8 mouse cellular contexts compared by ENCODE assay signal in genomic region chr1:121567521-121568489, GRCm38 (mm10). TPM values are rescaled to one million over a fixed set of nuclear protein-coding genes. Genes with fewer than 3 reads are reported as not detected.
DNase-seq lines count a peak whose midpoint lies in the region; ATAC-seq and TF ChIP-seq lines count a peak whose summit lies in the region.

TSS of gene Ddx18 (minus strand) at chr1:121567989.

- peaks cover 5% of the 10 kb centered on the region for H3K27me3 ChIP-seq in Patski
- no peaks in the 10 kb centered on the region for H3K27me3 ChIP-seq in hindbrain, embryonic 13.5 days

- WGBS in hindbrain, embryonic 13.5 days, result 6% methylated on average over 53 of the region's 53 CpGs

- in situ Hi-C loops in Patski (cut with MboI; ENCODE audit: low pct_unique_long_range_greater_than_20kb), result no loop called here

- peaks cover 25% of the 10 kb centered on the region for H3K36me3 ChIP-seq in hindbrain, embryonic 13.5 days

- H3K4me3 ChIP-seq in hindbrain, embryonic 13.5 days, result peak within 1 kb of the TSS; percentile 77

- H3K9ac ChIP-seq in hindbrain, embryonic 13.5 days, result peak within 1 kb of the TSS; percentile 81

- POLR2A ChIA-PET in Patski (lab: Charles Lee), result interaction anchor here (1.0 kb wide), 1 partner anchor 15 kb away, joined by 3 read pairs; no protein-coding TSS in a partner anchor

- TF ChIP-seq CTCF in Patski (IDR thresholded peaks at IDR 0.05), result peak; percentile 99

- no peaks in the 10 kb centered on the region for H3K9me3 ChIP-seq in hindbrain, embryonic 13.5 days

- peak within 1 kb of the TSS; percentile 55; the same call in 1 of the 2 replicates for H3K27ac ChIP-seq in hindbrain, embryonic 13.5 days

- H3K4me1 ChIP-seq in hindbrain, embryonic 13.5 days (replicated peaks), result peaks cover 9% of the 10 kb centered on the region

- ATAC-seq in Patski, result peak; percentile 98
- ATAC-seq in hindbrain, embryonic 13.5 days (ENCODE audit: low FRiP score), result peak; percentile 99

- peak within 1 kb of the TSS; percentile 79 for H3K4me2 ChIP-seq in hindbrain, embryonic 13.5 days

- peak; percentile 71 for DNase-seq in Patski (ENCODE audit: low read depth, low spot score)
- peak; percentile 99 to 100 for DNase-seq in cerebellum, postnatal 14 days
- peak; percentile 91 to 96 for DNase-seq in frontal cortex, postnatal 14 days (ENCODE audit: low spot score in 2 of 2)
- peak; percentile 98 to 100 for DNase-seq in layer of hippocampus, postnatal 25 days (ENCODE audit: extremely low spot score in 1 of 2, low spot score in 1 of 2)
- peak; percentile 94 for DNase-seq in lung, postnatal 25 days (ENCODE audit: low spot score)
- DNase-seq in retina, embryonic 14.5 days (ENCODE audit: low spot score), result peak; percentile 97
- DNase-seq in thymus, postnatal 4 days, result peak; percentile 99

- CTCF ChIA-PET in Patski (lab: Charles Lee), result interaction anchor here (0.8 to 1.7 kb wide), 4 partner anchors 9 to 97 kb away, joined by 3 to 5 read pairs (median 4); no protein-coding TSS in a partner anchor

RNA-seq across cellular contexts. Expression of gene Ddx18, which starts in this region (rescaled TPM):
- polyA plus RNA-seq in Patski (2021), result 62.7 TPM
- polyA plus RNA-seq in hindbrain, embryonic 13.5 days (2015; fragmentation: Nextera tagmentation; extraction: Ambion mirVana), result 50.6 and 52.9 TPM in 2 replicates
- 10 to 100 TPM; 25.7 to 26.3 TPM for total RNA-seq in layer of hippocampus, postnatal 25 days (2021)

Comparison
In these comparisons a context has a peak if more than half of its experiments do, and no peak if none do; other contexts are left out.
1. Peak in every context shown above with its lines: DNase-seq, ATAC-seq, H3K4me3 ChIP-seq and H3K27ac ChIP-seq.